Mouse (Mus musculus) kidney, adult 2 months (tissue): ENCODE data around the gene Tenm4.

ENCODE experiments used
- CTCF ChIP-seq: fragments of 200-500 bp; conservative IDR thresholded peaks from 2 replicates; pipeline ENCODE4 v1.5.1; 2011; ENCODE audit warnings: low read depth, mild to moderate bottlenecking, control low read depth, low read length, moderate library complexity, mixed read lengths; ENCODE audit not compliant: insufficient read depth, insufficient read length
- POLR2A ChIP-seq: fragments of 200-500 bp; IDR thresholded peaks from one replicate; pipeline ENCODE4 v1.6.1; 2011; ENCODE audit warnings: low read depth, low read length, control low read depth

DNA sequence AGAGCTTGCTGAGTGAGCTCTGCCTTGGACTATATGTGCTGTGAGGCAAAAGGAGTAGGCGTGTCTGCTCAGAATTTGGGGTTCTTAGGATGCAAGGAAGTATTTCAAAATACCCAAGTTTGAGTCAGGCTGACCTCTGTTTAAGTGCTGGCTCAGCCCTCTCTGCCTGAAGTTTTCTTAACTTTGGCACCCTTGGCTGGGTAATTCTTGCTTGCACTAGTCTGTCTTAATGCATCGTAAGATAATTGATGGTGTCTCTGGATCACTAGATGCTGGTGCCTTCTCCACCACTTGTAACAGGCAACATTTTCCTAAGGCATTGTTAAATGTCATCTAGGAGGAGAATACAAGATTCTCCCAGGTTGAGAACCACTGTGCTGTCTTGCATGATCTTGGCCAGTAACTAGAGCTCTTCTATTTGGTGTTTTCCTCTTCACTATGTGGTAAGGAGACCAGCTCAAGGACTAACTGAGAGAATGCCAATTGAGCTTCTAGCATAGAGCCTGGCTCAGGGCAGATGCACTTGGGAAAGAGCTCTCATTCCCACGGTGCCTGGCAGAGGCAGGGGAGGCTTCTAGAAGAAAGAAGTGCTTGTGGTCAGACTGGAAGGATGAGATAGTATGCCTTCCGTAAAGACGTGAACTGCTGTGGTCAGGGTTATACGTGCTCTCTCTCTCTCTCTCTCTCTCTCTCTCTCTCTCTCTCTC lies 57.7 kb downstream of the Tenm4 start:
- TF ChIP-seq POLR2A (no peak), CTCF (no peak)
